33 mouse cellular contexts compared by ENCODE assay signal in genomic region chr3:109313501-109313900, GRCm38 (mm10).
"Had no signal": no experiment of that assay in that cellular context is flagged by ENCODE, and none has a peak within 500 bp of the region (broad histone marks: within the 10 kb centered on the region; RNA-seq: fewer than 3 reads in every experiment).

No protein-coding gene starts in this region.

- H3K9me3 ChIP-seq: heart, embryonic 13.5 days; heart, embryonic 15.5 days; hindbrain, embryonic 10.5 days; hindbrain, embryonic 12.5 days; hindbrain, embryonic 13.5 days; hindbrain, embryonic 15.5 days; intestine, embryonic 15.5 days; kidney, embryonic 15.5 days had no signal

- DNase-seq: heart, postnatal 10 days; heart, postnatal 14 days; heart, postnatal 36 days; heart, postnatal 4 days; kidney, adult 11 months; kidney, adult 18-20 months; kidney, adult 2 months; kidney, adult 8-10 months; kidney, adult 9 months; kidney, postnatal 10 days; kidney, postnatal 14 days; kidney, postnatal 25 days; kidney, postnatal 36 days; kidney, postnatal 4 days; layer of hippocampus, adult 9-11 months; layer of hippocampus, postnatal 36 days had no signal

- H3K27ac ChIP-seq: heart, embryonic 13.5 days; heart, embryonic 15.5 days; hindbrain, embryonic 10.5 days; hindbrain, embryonic 12.5 days; hindbrain, embryonic 13.5 days; hindbrain, embryonic 14.5 days; hindbrain, embryonic 15.5 days; hindbrain, postnatal 0 days; intestine, embryonic 15.5 days; kidney, embryonic 15.5 days; kidney, postnatal 0 days; layer of hippocampus, adult 2 months; left cerebral cortex, adult 2 months had no signal

- H3K4me2 ChIP-seq: heart, embryonic 13.5 days; heart, embryonic 15.5 days; hindbrain, embryonic 12.5 days; hindbrain, embryonic 13.5 days; hindbrain, embryonic 14.5 days; hindbrain, embryonic 15.5 days; intestine, embryonic 15.5 days; kidney, embryonic 15.5 days had no signal

- ATAC-seq: hindbrain, embryonic 16.5 days; hindbrain, postnatal 0 days; inflammation-experienced regulatory T-cells, adult 6 months; intestine, embryonic 15.5 days; intestine, embryonic 16.5 days; intestine, postnatal 0 days had no signal

- H3K27me3 ChIP-seq: heart, embryonic 15.5 days; hindbrain, embryonic 12.5 days; hindbrain, embryonic 13.5 days; hindbrain, embryonic 15.5 days; intestine, embryonic 15.5 days; kidney, embryonic 15.5 days had no signal

- H3K9ac ChIP-seq: heart, embryonic 13.5 days; heart, embryonic 15.5 days; hindbrain, embryonic 12.5 days; hindbrain, embryonic 13.5 days; hindbrain, embryonic 14.5 days; hindbrain, embryonic 15.5 days; intestine, embryonic 15.5 days; kidney, embryonic 15.5 days had no signal

- H3K4me1 ChIP-seq: hindbrain, embryonic 12.5 days; hindbrain, embryonic 13.5 days; hindbrain, embryonic 15.5 days; kidney, embryonic 15.5 days had no signal

- H3K4me3 ChIP-seq: heart, embryonic 13.5 days; heart, embryonic 15.5 days; hindbrain, embryonic 10.5 days; hindbrain, embryonic 12.5 days; hindbrain, embryonic 13.5 days; hindbrain, embryonic 15.5 days; intestine, embryonic 15.5 days; kidney, embryonic 15.5 days; layer of hippocampus, adult 2 months; left cerebral cortex, adult 2 months had no signal

- H3K36me3 ChIP-seq: heart, embryonic 13.5 days; heart, embryonic 15.5 days; hindbrain, embryonic 10.5 days; hindbrain, embryonic 12.5 days; hindbrain, embryonic 13.5 days; hindbrain, embryonic 15.5 days; intestine, embryonic 15.5 days; kidney, embryonic 15.5 days had no signal
